Mouse (Mus musculus) megakaryocyte, embryonic 14.5 days (primary cell): Measurements from ENCODE around the gene Gm49369. TPM values are rescaled to one million over a fixed set of nuclear protein-coding genes. Genes with fewer than 3 reads are reported as not detected.

Experiments
- H3K27me3 ChIP-seq: replicated peaks from 2 replicates; pipeline ENCODE3; 2012; ENCODE audit warnings: inconsistent platforms
- H3K36me3 ChIP-seq: replicated peaks from 2 replicates; pipeline ENCODE3; 2012; ENCODE audit warnings: low read length, inconsistent platforms, mixed read lengths
- H3K4me1 ChIP-seq: 2 replicates; pipeline ENCODE4 v1.6.1; 2012; ENCODE audit warnings: inconsistent platforms
- H3K4me3 ChIP-seq: replicated peaks from 2 replicates; pipeline ENCODE3; 2012; ENCODE audit warnings: moderate library complexity, mild to moderate bottlenecking, inconsistent platforms
- H3K9me3 ChIP-seq: 2 replicates; pipeline ENCODE4 v1.6.1; 2012; ENCODE audit warnings: inconsistent platforms
- FLI1 ChIP-seq: IDR thresholded peaks from 2 replicates; pipeline ENCODE4 v1.6.1; 2012; ENCODE audit warnings: low read length, inconsistent platforms, mixed read lengths
- GATA1 ChIP-seq: IDR thresholded peaks from 3 replicates; pipeline ENCODE4 v1.6.1; 2012; ENCODE audit warnings: mixed read lengths, low read length, inconsistent platforms, borderline replicate concordance
- polyA plus RNA-seq: library from polyadenylated mRNA; stranded (reverse); fragments of >175 nt; gene quantifications from 2 replicates; pipeline ENCODE4 v1.2.3, GENCODE M21; 2012; ENCODE audit warnings: low replicate concordance; ENCODE audit not compliant: insufficient read depth

The Gm49369 gene
- polyA plus RNA-seq: 14.0 and 303 TPM in 2 replicates

- TF ChIP-seq GATA1 (no peak), FLI1 (no peak)
- Histone ChIP-seq H3K4me1 (peaks cover 91% of the 10 kb centered on the region), H3K36me3 (peaks cover 95% of the 10 kb centered on the region), H3K9me3 (no peaks in the 10 kb centered on the region), H3K27me3 (no peaks in the 10 kb centered on the region), H3K4me3 (peak within 1 kb of the TSS; percentile 98)
These were observed at the start of gene Gm49369 for GRCm38 (mm10) chr7:142382567-142382966. Gene Gm49369, minus strand, starts transcription at chr7:142382667.

- TF ChIP-seq GATA1 (no peak), FLI1 (no peak)
- Histone ChIP-seq H3K4me1 (peaks cover 47% of the 10 kb centered on the region), H3K9me3 (no peaks in the 10 kb centered on the region), H3K4me3 (no peak overlapping the region), H3K27me3 (peaks cover 74% of the 10 kb centered on the region), H3K36me3 (no peaks in the 10 kb centered on the region)
These were observed 48.6 kb upstream of the Gm49369 start for GRCm38 (mm10) chr7:142431106-142431505.

GRCm38 (mm10) chr7:142430160-142430678 is 47.8 kb upstream of the Gm49369 start:
- no peaks in the 10 kb centered on the region for H3K36me3 ChIP-seq
- H3K4me3 ChIP-seq: no peak overlapping the region
- H3K4me1 ChIP-seq: peaks cover 50% of the 10 kb centered on the region
- TF ChIP-seq GATA1 (no peak), FLI1 (no peak)
- peaks cover 74% of the 10 kb centered on the region for H3K27me3 ChIP-seq
- no peaks in the 10 kb centered on the region for H3K9me3 ChIP-seq

GRCm38 (mm10) chr7:142428213-142428612 is 45.7 kb upstream of the Gm49369 start:
- TF ChIP-seq GATA1 (no peak), FLI1 (no peak)
- H3K4me1 ChIP-seq: peaks cover 41% of the 10 kb centered on the region
- H3K27me3 ChIP-seq: peaks cover 57% of the 10 kb centered on the region
- no peak overlapping the region for H3K4me3 ChIP-seq
- peaks cover 5% of the 10 kb centered on the region; the same call in 1 of the 2 replicates for H3K9me3 ChIP-seq
- H3K36me3 ChIP-seq: no peaks in the 10 kb centered on the region

GRCm38 (mm10) chr7:142425641-142426213 is 43.3 kb upstream of the Gm49369 start:
- H3K27me3 ChIP-seq: peaks cover 35% of the 10 kb centered on the region
- no peak for TF ChIP-seq FLI1
- no peak for TF ChIP-seq GATA1
- H3K36me3 ChIP-seq: no peaks in the 10 kb centered on the region
- H3K4me1 ChIP-seq: peaks cover 62% of the 10 kb centered on the region
- H3K9me3 ChIP-seq: peaks cover 7% of the 10 kb centered on the region; the same call in 1 of the 2 replicates
- H3K4me3 ChIP-seq: no peak overlapping the region

GRCm38 (mm10) chr7:142421826-142422225 is 39.4 kb upstream of the Gm49369 start:
- no peaks in the 10 kb centered on the region for H3K36me3 ChIP-seq
- H3K27me3 ChIP-seq: peaks cover 2% of the 10 kb centered on the region
- H3K4me3 ChIP-seq: no peak overlapping the region
- no peak for TF ChIP-seq GATA1
- TF ChIP-seq FLI1: no peak
- peaks cover 9% of the 10 kb centered on the region; the same call in 1 of the 2 replicates for H3K9me3 ChIP-seq
- H3K4me1 ChIP-seq: peaks cover 58% of the 10 kb centered on the region

- Histone ChIP-seq H3K4me1 (peaks cover 49% of the 10 kb centered on the region), H3K36me3 (no peaks in the 10 kb centered on the region), H3K27me3 (peaks cover 2% of the 10 kb centered on the region), H3K4me3 (peak overlapping the region; percentile 48), H3K9me3 (peaks cover 9% of the 10 kb centered on the region; the same call in 1 of the 2 replicates)
- TF ChIP-seq FLI1 (no peak), GATA1 (peak; percentile 52; the same call in 1 of the 3 replicates)
These were observed 37.4 kb upstream of the Gm49369 start for GRCm38 (mm10) chr7:142419887-142420286.

GRCm38 (mm10) chr7:142418679-142419078 is 36.2 kb upstream of the Gm49369 start:
- Histone ChIP-seq H3K4me1 (peaks cover 44% of the 10 kb centered on the region), H3K27me3 (peaks cover 4% of the 10 kb centered on the region), H3K4me3 (no peak overlapping the region), H3K9me3 (peaks cover 9% of the 10 kb centered on the region; the same call in 1 of the 2 replicates), H3K36me3 (no peaks in the 10 kb centered on the region)
- TF ChIP-seq FLI1: no peak
- no peak for TF ChIP-seq GATA1

GRCm38 (mm10) chr7:142418027-142418426 is 35.6 kb upstream of the Gm49369 start:
- no peak for TF ChIP-seq FLI1
- no peak for TF ChIP-seq GATA1
- peaks cover 37% of the 10 kb centered on the region for H3K4me1 ChIP-seq
- no peak overlapping the region for H3K4me3 ChIP-seq

GRCm38 (mm10) chr7:142416225-142416624 is 33.8 kb upstream of the Gm49369 start:
- Histone ChIP-seq H3K4me1 (peaks cover 19% of the 10 kb centered on the region), H3K36me3 (no peaks in the 10 kb centered on the region), H3K27me3 (peaks cover 4% of the 10 kb centered on the region), H3K4me3 (no peak overlapping the region), H3K9me3 (peaks cover 2% of the 10 kb centered on the region; the same call in 1 of the 2 replicates)
- TF ChIP-seq FLI1: no peak
- TF ChIP-seq GATA1: no peak

More at GRCm38 (mm10) chr7:142418027-142418426, 35.6 kb upstream of the Gm49369 start:
- Histone ChIP-seq H3K9me3 (peaks cover 2% of the 10 kb centered on the region; the same call in 1 of the 2 replicates), H3K27me3 (peaks cover 4% of the 10 kb centered on the region), H3K36me3 (no peaks in the 10 kb centered on the region)
